Mouse (Mus musculus) MEL-GATA-1-ER (cell line): Measurements from ENCODE around the gene Cpt1a.

Source experiments
- DNase-seq: peaks from one replicate; pipeline ENCODE4 v3.0.0-alpha.2; 2012; ENCODE audit warnings: low read depth; ENCODE audit errors: extremely low read depth

Cpt1a gene

DNA sequence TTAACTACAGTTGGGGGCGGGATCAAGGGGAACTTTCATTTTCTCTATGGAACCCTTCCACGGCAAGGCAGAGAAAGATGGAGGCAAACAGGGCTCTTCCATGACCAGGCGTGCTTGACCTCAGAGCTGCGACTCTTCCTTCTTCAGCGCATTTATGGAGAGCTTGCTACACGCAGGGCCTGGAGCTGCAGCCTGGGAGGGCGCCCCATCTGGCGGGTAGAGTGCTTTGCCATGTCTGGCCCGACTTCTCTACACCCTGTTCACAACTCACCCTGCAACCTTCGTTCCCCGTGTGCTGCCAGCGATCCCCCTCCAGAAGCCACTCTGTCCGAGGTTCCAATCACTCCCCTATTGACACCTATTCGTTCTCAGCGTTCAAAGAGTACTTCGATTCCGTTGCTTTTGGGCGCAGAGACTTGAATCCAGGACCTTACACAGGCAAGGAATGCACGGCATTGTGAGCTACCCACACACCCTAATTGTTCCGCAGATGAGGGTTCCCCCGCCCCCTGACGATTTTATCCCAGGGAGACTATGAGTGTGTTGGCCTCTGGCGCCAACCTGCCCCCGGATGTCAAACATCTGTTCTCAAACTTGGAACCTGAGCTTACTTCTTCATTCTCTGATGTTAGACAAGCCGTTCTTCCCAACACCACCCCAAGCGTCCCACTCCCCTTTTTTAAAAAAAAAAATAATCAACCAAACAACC, at the start of gene Cpt1a:
Gene Cpt1a (plus strand): TSS at position 74 of the 709 bp plus-strand sequence.
- DNase-seq: peak; percentile 70

DNA sequence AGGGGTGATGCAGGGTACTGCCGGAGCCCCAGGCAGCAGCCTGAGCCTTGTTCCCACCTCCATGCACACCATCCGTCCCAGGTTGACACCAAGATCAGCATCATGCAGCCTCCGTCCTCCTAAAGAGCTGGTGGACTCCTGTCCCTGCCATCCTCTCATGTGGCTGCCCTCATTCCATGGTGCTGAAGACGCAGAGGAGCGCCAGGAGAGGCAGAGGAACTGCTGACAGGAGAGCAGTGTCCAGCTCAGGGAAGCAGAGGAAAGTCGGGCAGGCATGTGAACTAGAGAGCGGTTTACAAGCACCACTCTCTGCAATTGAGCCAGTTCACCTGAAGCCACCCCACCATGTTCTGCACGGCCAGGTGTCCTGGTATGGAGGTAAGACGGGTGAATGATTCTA, 48.8 kb upstream of the Cpt1a start:
- DNase-seq: no peak

DNA sequence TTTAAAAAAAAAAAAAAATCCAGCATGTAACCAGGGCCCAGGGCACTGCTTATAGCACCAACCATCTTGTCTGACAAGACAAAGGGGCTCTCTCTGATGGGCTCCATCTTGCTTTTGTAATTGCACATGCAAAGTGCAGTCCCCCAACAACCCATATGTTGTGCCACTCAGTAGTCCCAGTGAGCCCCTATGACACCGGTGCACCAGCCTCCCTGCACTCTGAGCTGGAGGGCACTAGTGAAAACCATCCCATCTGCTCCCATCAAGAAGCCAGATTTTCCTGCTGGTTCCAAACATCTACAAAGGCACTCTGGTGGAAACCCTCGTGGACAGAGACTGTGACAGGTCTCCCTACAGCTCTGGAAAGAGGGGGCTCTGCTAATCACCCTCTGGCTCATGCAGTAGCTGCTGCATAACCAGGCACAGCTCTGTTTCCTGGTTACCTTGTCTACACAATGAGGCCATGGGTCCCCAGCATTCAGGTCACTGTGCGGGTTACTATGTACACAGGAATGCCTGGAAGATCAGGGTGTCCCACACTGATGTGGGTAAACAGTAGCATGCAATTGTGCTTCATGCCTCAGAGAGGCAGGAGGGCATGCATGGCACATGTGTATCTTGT, 46.3 kb upstream of the Cpt1a start:
- DNase-seq: no peak

DNA sequence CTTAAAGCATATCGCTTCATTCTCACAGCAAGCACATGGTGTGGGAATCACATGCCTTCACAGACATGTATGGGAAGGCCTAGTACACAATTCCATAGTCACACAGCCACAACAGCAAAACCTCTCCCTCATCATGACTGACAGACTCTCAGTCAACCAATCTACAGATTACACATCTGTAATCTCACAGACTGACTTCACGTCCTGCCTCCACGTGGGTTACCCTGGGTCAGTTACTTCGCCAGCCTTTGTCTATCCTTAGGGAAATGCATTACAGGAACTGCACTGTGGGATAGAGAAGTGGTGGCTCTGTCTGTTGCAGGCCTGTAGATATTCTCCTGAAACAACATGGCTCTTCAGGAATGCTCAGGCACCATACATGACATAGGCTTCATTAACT, 40.2 kb upstream of the Cpt1a start:
- DNase-seq: peak; percentile 9

DNA sequence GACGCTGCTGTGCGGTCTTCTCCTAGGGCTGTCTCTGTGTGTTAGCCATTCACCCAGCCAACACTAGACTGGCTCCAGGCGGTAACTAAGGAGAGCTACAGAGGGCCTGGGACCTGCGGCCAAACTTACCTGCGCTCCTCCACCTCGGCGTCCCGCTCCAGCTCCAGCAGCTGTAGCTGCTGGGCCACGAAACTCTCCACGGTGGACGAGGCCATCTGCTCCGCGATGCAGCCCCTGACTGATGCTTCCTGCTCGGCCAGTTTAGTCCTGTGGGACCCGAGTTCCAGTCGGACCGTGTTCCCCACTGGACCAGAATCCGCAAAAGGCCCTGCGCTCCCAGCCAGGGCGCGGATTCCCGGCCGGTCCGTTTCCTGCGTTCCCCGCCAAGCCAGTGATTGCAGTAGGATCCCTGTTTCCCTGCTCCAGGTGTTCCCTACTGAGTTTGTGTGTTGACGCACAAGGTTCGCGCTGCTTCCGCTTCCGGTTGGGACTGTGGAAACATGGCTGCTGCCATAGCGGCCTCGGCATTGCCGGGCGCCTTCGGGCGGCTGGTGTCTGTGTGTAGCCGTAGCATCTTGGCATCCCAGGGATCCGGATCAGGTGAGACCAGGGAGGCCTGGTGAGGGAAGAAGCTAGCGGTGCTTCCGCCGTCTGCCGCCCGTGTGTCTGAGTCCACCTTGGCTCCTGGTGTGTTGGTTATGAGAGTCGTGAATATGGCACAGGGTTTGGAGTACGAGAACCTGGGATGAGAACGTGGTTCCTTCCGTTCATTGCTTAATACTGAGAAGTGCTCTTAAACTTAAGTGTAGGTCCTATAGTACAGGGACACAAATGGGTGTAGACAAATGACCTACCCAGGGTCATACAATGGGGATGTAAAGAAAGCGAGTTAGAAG, 39.3 kb upstream of the Cpt1a start, which contains the start of the genes Mrpl21 and Ighmbp2:
Gene Mrpl21 (plus strand): TSS at position 330 of the 896 bp plus-strand sequence.
Gene Ighmbp2 (minus strand): TSS at position 446 of the 896 bp plus-strand sequence.
- DNase-seq: peak; percentile 80

DNA sequence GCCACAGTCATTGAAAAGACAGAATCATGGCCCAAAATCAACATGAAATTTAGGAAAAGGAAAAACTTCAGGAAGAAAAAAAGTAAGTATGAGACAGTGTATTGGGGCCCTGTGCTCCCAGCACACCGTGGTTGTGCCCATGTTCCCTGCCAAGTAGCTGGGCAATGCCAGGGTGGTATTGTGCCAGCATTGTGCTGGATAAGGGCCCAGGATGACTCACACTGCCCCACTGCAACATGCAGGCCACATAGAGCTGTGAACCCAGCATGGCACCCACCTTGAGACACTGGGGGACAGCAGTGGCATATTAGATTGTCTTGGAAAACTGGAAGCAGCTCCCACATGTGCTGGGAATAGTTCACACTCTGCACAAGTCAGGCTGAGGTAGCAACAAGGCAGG, 33.1 kb upstream of the Cpt1a start:
- no peak for DNase-seq

DNA sequence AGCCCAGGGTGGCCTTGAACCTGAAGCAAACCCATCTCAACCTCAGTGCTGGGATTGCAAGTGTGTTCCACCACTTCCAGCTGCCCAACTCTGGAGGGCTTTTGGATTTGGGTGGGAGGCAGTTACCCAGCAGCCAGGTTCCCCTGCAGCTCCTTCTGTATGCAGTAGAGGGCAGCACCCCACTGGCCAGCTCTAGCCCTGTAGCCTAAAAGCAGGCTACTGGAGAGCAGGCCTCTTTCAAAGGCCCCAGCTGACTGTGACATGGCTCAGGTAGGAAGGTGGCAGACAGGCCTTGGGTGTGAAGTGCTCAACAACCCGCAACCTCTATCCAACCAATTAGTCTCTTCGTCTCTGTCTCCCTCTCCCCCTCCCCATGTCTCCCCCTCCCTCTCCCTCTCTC, 30.1 kb upstream of the Cpt1a start:
- DNase-seq: peak; percentile 16

DNA sequence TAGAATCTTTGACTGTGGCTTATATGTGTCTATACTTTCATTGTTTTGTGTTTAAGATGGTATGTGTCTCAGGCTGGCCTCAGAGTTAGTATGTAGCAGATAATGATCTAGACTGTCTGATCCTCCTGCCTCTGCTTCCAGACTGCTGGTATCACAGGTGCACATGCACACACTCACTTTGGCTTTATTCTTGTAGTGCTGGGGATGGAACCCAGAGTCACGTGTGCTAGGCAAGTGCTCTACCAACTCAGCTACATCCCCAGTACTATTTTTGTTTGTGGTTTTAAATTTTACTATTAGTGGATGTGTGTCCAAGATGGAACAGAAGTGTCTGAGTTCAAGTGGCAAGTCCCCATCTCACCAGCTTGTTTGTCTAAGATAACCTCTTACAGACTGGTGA, 29.1 kb upstream of the Cpt1a start:
- no peak for DNase-seq

DNA sequence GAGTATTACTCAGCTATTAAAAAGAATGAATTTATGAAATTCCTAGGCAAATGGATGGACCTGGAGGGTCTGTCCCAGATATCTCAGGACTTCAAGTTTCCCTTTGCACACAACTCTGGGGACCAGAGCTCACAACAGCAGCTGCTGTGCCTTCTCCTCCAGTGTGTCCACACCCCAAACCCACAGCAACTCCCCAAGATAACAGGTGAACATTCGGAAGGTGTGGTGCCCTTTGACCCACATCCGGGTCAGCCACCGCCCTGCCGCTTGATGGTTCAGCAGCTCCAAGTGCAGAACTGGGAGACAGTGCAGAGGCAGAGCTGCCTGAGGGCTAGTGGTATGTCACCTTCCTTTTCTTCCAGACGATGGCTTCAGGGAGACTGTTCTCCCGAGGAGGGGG, 26.9 kb upstream of the Cpt1a start:
- DNase-seq: no peak

DNA sequence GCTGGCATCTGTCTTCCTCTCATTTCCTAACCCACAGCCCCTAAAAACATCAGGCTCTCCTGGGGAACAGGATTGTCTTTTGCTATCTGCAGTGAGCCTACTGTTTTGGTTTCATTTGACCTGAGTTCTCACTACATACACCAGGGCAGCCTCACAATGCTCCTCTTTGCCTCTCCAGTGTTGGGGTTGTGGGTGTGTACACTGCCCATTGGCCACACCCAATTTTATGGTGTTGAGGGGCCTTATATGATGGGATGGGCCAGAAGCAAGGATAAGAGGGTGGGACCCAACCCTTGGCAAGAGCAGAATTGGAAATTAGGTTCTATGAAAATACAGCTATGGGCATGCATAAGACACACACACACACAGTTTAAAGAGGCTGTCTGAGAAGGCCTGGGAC, 25.1 kb upstream of the Cpt1a start:
- no peak for DNase-seq

DNA sequence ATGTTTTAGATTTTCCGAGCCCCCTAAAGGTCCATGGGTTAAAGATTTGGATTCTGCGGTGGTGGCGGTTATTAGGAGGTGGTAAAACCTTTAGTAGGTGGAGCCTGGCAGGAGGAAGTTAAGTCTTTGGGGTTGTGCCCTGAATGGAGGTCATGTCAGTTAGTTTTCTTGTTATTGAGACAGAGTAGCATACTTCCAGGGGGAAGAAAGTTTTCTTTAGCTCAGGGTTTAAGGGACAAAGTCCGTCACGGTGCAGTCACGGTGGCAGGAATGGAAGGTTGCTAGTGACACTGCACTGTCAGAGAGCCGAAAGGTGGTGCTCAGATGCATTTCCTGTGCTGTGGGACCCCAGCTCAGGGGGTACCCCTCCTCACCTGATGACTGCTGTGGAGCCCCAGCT, 24.4 kb upstream of the Cpt1a start:
- no peak for DNase-seq

DNA sequence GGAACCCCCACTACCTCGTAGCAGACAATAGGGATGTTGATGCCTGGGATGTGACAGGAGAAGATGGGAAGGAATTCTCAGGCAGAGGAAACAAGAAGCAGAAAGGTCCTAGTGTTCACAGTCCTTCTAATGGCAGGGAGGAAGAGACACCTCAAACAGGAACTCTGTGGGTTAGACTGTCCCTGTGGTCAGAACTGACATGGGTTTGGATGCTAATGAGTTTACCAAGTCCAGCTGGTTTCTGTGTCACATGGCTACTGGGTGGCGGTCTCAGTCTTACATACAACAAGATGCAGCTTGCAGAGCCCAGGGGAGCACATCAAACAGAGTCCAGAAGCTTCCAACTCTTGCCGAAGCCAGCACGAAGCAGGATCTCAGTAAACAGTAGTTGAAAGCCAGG, 18.1 kb upstream of the Cpt1a start:
- no peak for DNase-seq

DNA sequence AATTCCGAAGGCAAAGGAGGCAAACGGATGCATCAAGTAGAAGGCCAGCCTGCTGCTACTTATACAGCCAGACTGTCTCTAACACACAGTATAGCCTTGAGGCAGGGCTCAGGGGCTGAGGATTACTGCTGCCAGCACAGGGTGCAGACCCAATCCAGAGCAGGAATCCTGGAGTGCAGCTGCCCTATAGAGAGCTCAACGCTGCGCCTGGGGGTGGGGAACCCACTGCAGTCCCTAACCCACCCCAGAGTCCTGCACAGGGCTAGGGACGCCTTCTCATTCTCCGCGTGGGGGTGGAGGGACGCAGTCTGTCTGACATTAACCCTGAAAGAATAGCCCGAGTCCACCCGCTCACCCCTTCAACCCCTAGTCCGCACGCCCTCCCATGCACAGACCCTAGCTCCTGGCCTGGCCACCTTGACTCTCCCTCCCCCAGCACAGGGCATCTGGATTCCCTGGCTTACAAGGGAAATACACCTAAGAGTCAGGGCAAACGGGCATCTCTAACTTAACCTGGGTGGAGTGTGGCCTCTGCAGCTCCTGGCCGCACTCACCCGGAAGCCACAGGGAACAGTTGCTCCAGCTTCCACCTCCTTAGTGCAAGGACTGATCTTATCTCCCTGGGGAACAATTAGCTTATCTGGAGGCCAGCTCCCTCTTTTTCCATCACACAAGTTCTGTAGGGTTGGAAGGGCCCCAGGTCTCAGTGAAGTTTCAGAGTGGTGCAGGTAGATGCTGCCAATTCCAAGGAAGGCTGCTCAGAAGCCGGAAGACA, 14.8 kb upstream of the Cpt1a start:
- no peak for DNase-seq

DNA sequence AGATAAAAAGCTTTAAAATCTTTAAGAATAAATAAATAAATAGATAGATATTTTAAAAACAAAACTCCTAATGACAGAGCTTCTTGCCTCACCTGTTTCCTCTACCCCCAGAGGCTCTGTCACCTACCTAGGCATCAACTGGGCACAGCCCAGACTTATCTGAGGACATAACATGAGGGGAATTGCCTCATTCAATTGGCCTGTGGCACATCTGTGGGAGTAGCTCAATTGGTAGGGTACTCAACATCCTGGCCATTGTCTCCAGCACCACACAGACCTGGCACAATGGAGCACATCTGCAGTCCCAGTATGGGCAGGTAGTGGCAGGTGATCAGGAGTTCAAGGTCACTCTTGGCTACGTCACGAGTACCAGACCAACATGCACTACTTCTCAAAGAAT, 2.8 kb upstream of the Cpt1a start:
- no peak for DNase-seq

DNA sequence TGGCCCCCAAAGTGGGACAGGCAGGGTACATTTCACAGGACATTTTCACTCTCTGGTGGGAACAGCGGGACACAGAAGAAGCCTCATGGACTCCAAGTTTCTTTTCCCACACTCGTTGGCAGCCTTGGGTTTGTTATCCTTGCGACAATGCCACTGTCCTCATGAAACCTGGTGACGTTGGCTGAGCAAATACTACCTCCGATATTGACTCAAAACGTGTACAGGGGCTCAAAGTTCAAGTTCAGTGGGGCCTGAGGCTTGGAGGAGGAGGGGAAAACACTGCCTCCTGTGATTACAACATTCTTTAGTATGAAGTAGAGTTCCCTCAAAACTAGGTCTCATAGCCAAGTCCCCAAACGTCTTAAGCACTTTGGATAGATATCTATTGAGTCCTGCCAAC, 2.0 kb upstream of the Cpt1a start:
- DNase-seq: no peak

DNA sequence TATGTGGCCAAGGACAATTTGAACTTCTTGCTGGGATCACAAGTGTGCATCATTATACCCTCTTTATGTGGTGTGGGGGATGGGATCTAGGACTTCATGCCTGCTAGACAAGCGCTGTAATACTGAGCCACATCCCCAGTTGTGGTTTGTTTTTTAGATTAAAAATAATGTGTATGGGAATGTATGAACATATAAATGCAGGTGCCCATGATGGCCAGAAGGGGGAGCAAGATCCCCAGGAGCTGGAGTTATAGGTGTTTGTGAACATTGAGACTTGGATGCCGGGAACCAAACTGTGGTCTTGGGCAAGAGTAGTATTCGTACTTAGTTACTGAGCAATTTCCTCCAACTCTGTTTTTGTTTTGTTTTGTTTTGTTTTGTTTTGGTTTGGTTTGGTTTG, 1.3 kb upstream of the Cpt1a start:
- peak; percentile 77 for DNase-seq

DNA sequence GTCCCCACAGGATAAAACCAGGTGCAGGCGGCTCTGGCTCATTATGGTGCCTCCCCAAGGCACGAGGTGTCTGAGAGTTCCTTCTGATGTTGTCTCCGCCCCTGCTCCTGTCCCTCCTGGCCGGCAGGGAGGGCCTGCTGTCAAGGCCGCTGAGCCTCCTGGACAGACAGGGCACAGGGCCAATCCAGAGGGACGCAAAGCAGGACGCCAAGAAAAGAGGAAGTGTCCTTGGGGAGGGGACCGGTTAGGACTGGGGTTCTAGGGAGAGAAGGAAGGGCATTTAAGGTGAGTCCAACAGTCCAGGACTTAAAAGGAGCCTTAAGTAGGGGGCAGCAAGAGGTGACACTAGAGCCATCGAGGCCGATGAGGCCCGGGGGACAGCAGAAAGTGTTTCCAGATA, 517 bp upstream of the Cpt1a start:
- peak; percentile 85 for DNase-seq

DNA sequence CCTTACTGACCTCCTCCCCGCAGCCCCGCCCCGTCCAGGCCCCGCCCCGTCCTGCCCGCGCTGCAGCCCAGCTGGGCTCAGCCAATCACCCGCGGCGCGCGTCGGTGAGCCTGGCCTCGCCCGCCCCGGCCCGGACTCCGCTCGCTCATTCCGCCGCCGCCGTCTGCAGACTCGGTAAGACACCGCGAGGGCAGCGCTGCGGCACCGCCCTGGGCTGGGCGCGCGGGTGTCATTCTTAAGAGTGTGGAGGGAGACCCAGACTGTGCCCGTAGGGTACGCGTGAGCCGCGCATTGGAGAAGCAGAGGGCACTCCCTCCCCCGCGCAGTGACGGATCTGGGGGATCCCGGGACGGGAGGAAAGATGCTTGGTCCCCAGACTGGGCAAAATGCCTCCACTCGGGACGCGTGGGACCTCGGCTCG, 1.1 kb downstream of the Cpt1a start:
- DNase-seq: peak; percentile 39

DNA sequence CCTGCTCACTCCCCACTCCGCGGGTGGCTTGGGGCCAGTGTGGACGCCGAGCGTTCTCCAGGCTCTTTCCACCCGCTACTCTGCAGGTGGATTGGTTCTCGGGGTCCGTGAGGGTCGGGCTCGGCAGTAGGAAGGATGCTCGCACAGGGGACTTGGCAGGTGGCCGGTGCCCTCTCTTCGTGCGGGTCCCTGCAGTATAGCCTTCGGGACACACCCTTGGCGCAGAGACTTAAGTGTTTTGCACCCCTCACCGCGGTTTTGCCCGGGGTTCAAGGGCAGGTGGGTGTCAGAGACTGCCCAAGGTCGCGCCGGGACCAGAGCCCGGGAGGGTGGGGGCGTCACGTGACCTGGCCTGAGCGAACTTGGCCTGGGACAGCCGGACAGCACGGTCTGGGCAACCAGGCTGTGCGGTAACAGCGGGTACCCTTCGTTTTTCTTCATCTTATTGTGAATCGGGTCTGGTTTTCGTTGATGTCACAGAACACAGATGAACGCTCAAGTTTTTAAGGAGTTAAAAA, 1.7 kb downstream of the Cpt1a start:
- DNase-seq: no peak

DNA sequence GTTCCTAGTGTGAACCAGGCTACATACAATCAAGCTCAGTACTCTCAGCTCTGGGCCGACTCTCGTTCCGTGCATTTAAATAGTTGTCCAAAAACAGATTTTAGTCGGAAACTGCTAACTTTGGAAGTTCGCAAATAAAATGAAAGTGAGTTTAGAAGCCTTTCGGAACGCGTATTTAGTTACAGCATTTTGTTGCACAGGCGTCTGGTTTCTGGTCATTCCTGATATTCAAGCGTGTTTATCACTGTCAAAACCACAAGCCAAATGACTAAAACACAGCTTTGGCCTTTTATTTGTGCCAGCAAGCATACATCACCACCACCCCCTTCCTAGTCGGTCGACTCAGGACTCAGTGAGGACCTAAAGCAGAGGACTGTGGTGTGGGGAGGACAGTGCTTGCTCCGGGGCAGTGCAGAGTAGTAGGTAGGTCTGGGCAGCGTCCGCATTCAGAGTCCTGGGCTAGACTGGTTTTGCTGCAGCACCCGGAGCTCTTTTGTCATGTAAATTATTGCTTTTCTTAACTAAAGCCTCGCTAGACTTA, 2.2 kb downstream of the Cpt1a start:
- DNase-seq: peak; percentile 63
